Mouse (Mus musculus) midbrain, embryonic 13.5 days (tissue): ENCODE results near the gene Tirap. TPM values are rescaled to one million over a fixed set of nuclear protein-coding genes. Genes with fewer than 3 reads are reported as not detected.

ENCODE experiments used
- ATAC-seq: fragments of 200-750 bp; cut with Nextera tagmentation; 2 replicates; pipeline ENCODE4 v1.8.0; 2017; ENCODE audit warnings: mild to moderate bottlenecking, moderate TSS enrichment, moderate library complexity
- H3K27ac ChIP-seq: fragments of 300-500 bp; sonication (generic); 2 replicates; pipeline ENCODE4 v1.5.1; 2015; ENCODE audit warnings: inconsistent platforms, mild to moderate bottlenecking, moderate library complexity
- H3K27me3 ChIP-seq: fragments of 300-500 bp; sonication (generic); 2 replicates; pipeline ENCODE4 v1.6.1; 2015; ENCODE audit warnings: mild to moderate bottlenecking, inconsistent platforms
- H3K36me3 ChIP-seq: fragments of 300-500 bp; sonication (generic); 2 replicates; pipeline ENCODE4 v1.6.1; 2015; ENCODE audit warnings: mild to moderate bottlenecking, inconsistent platforms
- H3K4me1 ChIP-seq: fragments of 300-500 bp; sonication (generic); replicated peaks from 2 replicates; pipeline ENCODE4 v1.6.1; 2015; ENCODE audit warnings: inconsistent platforms
- H3K4me2 ChIP-seq: fragments of 300-500 bp; sonication (generic); replicated peaks from 2 replicates; pipeline ENCODE4 v1.6.1; 2015; ENCODE audit warnings: moderate library complexity, mild to moderate bottlenecking, inconsistent platforms
- H3K4me3 ChIP-seq: fragments of 300-500 bp; sonication (generic); replicated peaks from 2 replicates; pipeline ENCODE4 v1.5.1; 2015; ENCODE audit warnings: mild to moderate bottlenecking, inconsistent platforms
- H3K9ac ChIP-seq: fragments of 300-500 bp; sonication (generic); replicated peaks from 2 replicates; pipeline ENCODE4 v1.6.1; 2015; ENCODE audit warnings: mild to moderate bottlenecking, inconsistent platforms
- H3K9me3 ChIP-seq: fragments of 300-500 bp; sonication (generic); 2 replicates; pipeline ENCODE4 v1.6.1; 2016; ENCODE audit warnings: mild to moderate bottlenecking, inconsistent platforms
- WGBS: fragments of 180-500 bp; shearing (Covaris S2); methylation state at CpG from one replicate; pipeline ENCODE4 v1.1.7; 2015; 5-methylcytosine and 5-hydroxymethylcytosine counted together
- polyA plus RNA-seq: library from polyadenylated mRNA; unstranded; fragments of >200 nt; fragmentation: Nextera tagmentation; extraction: Ambion mirVana; gene quantifications from 2 replicates; pipeline ENCODE4 v1.2.1, GENCODE M21; 2015

Gene Tirap
- 6.7 and 6.9 TPM in 2 replicates for polyA plus RNA-seq

- WGBS, result 2% methylated on average over 35 of the region's 44 CpGs
- Histone ChIP-seq H3K27ac (peak within 1 kb of the TSS; percentile 35), H3K27me3 (no peaks in the 10 kb centered on the region)
Measured at GRCm38 (mm10) chr9:35199772-35200471, at the start of gene Tirap, which contains the start of gene Srpr. Gene Tirap (minus strand): TSS chr9:35200291. Gene Srpr (plus strand): TSS chr9:35200175.

GRCm38 (mm10) chr9:35249476-35249875 is 49.4 kb upstream of the Tirap start:
- Histone ChIP-seq H3K4me2 (no peak overlapping the region), H3K4me1 (0 out of 2 replicates have a peak, but pooled peaks cover 3% of the 10 kb centered on the region), H3K9ac (no peak overlapping the region), H3K4me3 (no peak overlapping the region), H3K27me3 (no peaks in the 10 kb centered on the region), H3K27ac (no peak overlapping the region), H3K9me3 (no peaks in the 10 kb centered on the region), H3K36me3 (peaks cover 12% of the 10 kb centered on the region)
- no peak for ATAC-seq

More at GRCm38 (mm10) chr9:35199772-35200471, at the start of gene Tirap, which contains the start of gene Srpr:
- H3K9me3 ChIP-seq, result no peaks in the 10 kb centered on the region
- H3K4me1 ChIP-seq, result peaks cover 18% of the 10 kb centered on the region
- H3K9ac ChIP-seq, result peak within 1 kb of the TSS; percentile 73
- peaks cover 8% of the 10 kb centered on the region for H3K36me3 ChIP-seq
- H3K4me2 ChIP-seq, result peak within 1 kb of the TSS; percentile 67
- H3K4me3 ChIP-seq, result peak within 1 kb of the TSS; percentile 53
- ATAC-seq, result peak; percentile 94

GRCm38 (mm10) chr9:35247405-35247804 is 47.3 kb upstream of the Tirap start:
- no peak overlapping the region for H3K4me2 ChIP-seq
- H3K4me3 ChIP-seq, result no peak overlapping the region
- 99% methylated on average over 2 of the region's 2 CpGs for WGBS
- no peaks in the 10 kb centered on the region for H3K9me3 ChIP-seq
- 0 out of 2 replicates have a peak, but pooled peaks cover 3% of the 10 kb centered on the region for H3K4me1 ChIP-seq
- H3K27ac ChIP-seq, result no peak overlapping the region
- no peak for ATAC-seq
- no peak overlapping the region for H3K9ac ChIP-seq
- peaks cover 8% of the 10 kb centered on the region; the same call in 1 of the 2 replicates for H3K36me3 ChIP-seq
- H3K27me3 ChIP-seq, result no peaks in the 10 kb centered on the region

- no peak for ATAC-seq
- H3K27ac ChIP-seq, result no peak overlapping the region
- H3K4me3 ChIP-seq, result no peak overlapping the region
- 75% methylated on average over 1 of the region's 1 CpGs for WGBS
- H3K9ac ChIP-seq, result no peak overlapping the region
- H3K4me2 ChIP-seq, result no peak overlapping the region
- no peaks in the 10 kb centered on the region for H3K4me1 ChIP-seq
- no peaks in the 10 kb centered on the region for H3K9me3 ChIP-seq
- peaks cover 16% of the 10 kb centered on the region for H3K36me3 ChIP-seq
- H3K27me3 ChIP-seq, result no peaks in the 10 kb centered on the region
Measured at GRCm38 (mm10) chr9:35239734-35240133, 39.6 kb upstream of the Tirap start.

- ATAC-seq, result no peak
- Histone ChIP-seq H3K27ac (no peak overlapping the region), H3K4me3 (no peak overlapping the region), H3K4me2 (no peak overlapping the region), H3K9ac (no peak overlapping the region), H3K4me1 (no peaks in the 10 kb centered on the region), H3K27me3 (no peaks in the 10 kb centered on the region), H3K36me3 (peaks cover 23% of the 10 kb centered on the region), H3K9me3 (no peaks in the 10 kb centered on the region)
- 88% methylated on average over 6 of the region's 6 CpGs for WGBS
Measured at GRCm38 (mm10) chr9:35238915-35239571, 39.0 kb upstream of the Tirap start.

GRCm38 (mm10) chr9:35238371-35238770 is 38.3 kb upstream of the Tirap start:
- H3K27ac ChIP-seq, result no peak overlapping the region
- H3K36me3 ChIP-seq, result peaks cover 27% of the 10 kb centered on the region
- no peak overlapping the region for H3K4me2 ChIP-seq
- H3K9me3 ChIP-seq, result no peaks in the 10 kb centered on the region
- WGBS, result 94% methylated on average over 1 of the region's 1 CpGs
- no peak overlapping the region for H3K4me3 ChIP-seq
- no peak overlapping the region for H3K9ac ChIP-seq
- H3K4me1 ChIP-seq, result no peaks in the 10 kb centered on the region
- no peak for ATAC-seq
- H3K27me3 ChIP-seq, result no peaks in the 10 kb centered on the region

GRCm38 (mm10) chr9:35235996-35236395 is 35.9 kb upstream of the Tirap start:
- peaks cover 48% of the 10 kb centered on the region for H3K36me3 ChIP-seq
- H3K4me3 ChIP-seq, result no peak overlapping the region
- WGBS, result 60% methylated on average over 3 of the region's 3 CpGs
- H3K27ac ChIP-seq, result no peak overlapping the region
- H3K9me3 ChIP-seq, result no peaks in the 10 kb centered on the region
- no peaks in the 10 kb centered on the region for H3K4me1 ChIP-seq
- H3K9ac ChIP-seq, result no peak overlapping the region
- no peak for ATAC-seq
- H3K4me2 ChIP-seq, result no peak overlapping the region
- H3K27me3 ChIP-seq, result no peaks in the 10 kb centered on the region

GRCm38 (mm10) chr9:35228671-35229070 is 28.6 kb upstream of the Tirap start:
- no peak overlapping the region for H3K27ac ChIP-seq
- H3K27me3 ChIP-seq, result no peaks in the 10 kb centered on the region
- WGBS, result 91% methylated on average over 3 of the region's 3 CpGs
- no peaks in the 10 kb centered on the region for H3K9me3 ChIP-seq
- H3K4me1 ChIP-seq, result no peaks in the 10 kb centered on the region
- ATAC-seq, result no peak
- no peak overlapping the region for H3K9ac ChIP-seq
- H3K4me3 ChIP-seq, result no peak overlapping the region
- peaks cover 54% of the 10 kb centered on the region for H3K36me3 ChIP-seq
- no peak overlapping the region for H3K4me2 ChIP-seq

- no peak for ATAC-seq
- WGBS, result 96% methylated on average over 3 of the region's 3 CpGs
- no peaks in the 10 kb centered on the region for H3K4me1 ChIP-seq
- no peak overlapping the region for H3K27ac ChIP-seq
- peaks cover 70% of the 10 kb centered on the region for H3K36me3 ChIP-seq
- no peak overlapping the region for H3K4me2 ChIP-seq
- no peaks in the 10 kb centered on the region for H3K27me3 ChIP-seq
- no peaks in the 10 kb centered on the region for H3K9me3 ChIP-seq
- H3K4me3 ChIP-seq, result no peak overlapping the region
- no peak overlapping the region for H3K9ac ChIP-seq
Measured at GRCm38 (mm10) chr9:35223466-35223865, 23.4 kb upstream of the Tirap start.

GRCm38 (mm10) chr9:35217963-35218362 is 17.9 kb upstream of the Tirap start:
- Histone ChIP-seq H3K9ac (no peak overlapping the region), H3K27ac (no peak overlapping the region), H3K27me3 (no peaks in the 10 kb centered on the region), H3K9me3 (no peaks in the 10 kb centered on the region), H3K4me1 (no peaks in the 10 kb centered on the region), H3K36me3 (peaks cover 85% of the 10 kb centered on the region), H3K4me3 (no peak overlapping the region), H3K4me2 (no peak overlapping the region)
- no peak for ATAC-seq
- WGBS, result 81% methylated on average over 1 of the region's 1 CpGs

- Histone ChIP-seq H3K27me3 (no peaks in the 10 kb centered on the region), H3K4me2 (peak overlapping the region; percentile 95), H3K36me3 (peaks cover 62% of the 10 kb centered on the region), H3K9ac (peak overlapping the region; percentile 91), H3K4me3 (peak overlapping the region; percentile 94), H3K27ac (0 out of 2 replicates have a peak overlapping the region, but pooled peaks have one; percentile 72), H3K4me1 (peaks cover 21% of the 10 kb centered on the region), H3K9me3 (no peaks in the 10 kb centered on the region)
- 39% methylated on average over 26 of the region's 26 CpGs for WGBS
- ATAC-seq, result no peak
Measured at GRCm38 (mm10) chr9:35211573-35212511, 11.8 kb upstream of the Tirap start.
